In genomic region chr1:150015201-150015600, GRCm38 (mm10) we compare ENCODE assay signal across 31 mouse cellular contexts.
"Had no signal": no experiment of that assay in that cellular context is flagged by ENCODE, and none has a peak within 500 bp of the region (broad histone marks: within the 10 kb centered on the region; RNA-seq: fewer than 3 reads in every experiment).

No protein-coding gene starts in this region.

- H3K9me3 ChIP-seq: heart, embryonic 10.5 days; heart, embryonic 12.5 days; heart, embryonic 13.5 days; heart, embryonic 15.5 days; hindbrain, embryonic 10.5 days; hindbrain, embryonic 12.5 days; hindbrain, embryonic 13.5 days; hindbrain, embryonic 15.5 days; intestine, embryonic 15.5 days; kidney, embryonic 15.5 days had no signal

- ATAC-seq: hindbrain, embryonic 16.5 days; hindbrain, postnatal 0 days; inflammation-experienced regulatory T-cells, adult 6 months; intestine, embryonic 15.5 days; intestine, embryonic 16.5 days; intestine, postnatal 0 days had no signal

- H3K4me2 ChIP-seq: heart, embryonic 11.5 days; heart, embryonic 12.5 days; heart, embryonic 13.5 days; heart, embryonic 15.5 days; hindbrain, embryonic 12.5 days; hindbrain, embryonic 13.5 days; hindbrain, embryonic 14.5 days; hindbrain, embryonic 15.5 days; intestine, embryonic 15.5 days; kidney, embryonic 15.5 days had no signal

- H3K27me3 ChIP-seq: heart, embryonic 12.5 days; heart, embryonic 13.5 days; heart, embryonic 15.5 days; hindbrain, embryonic 12.5 days; hindbrain, embryonic 13.5 days; hindbrain, embryonic 15.5 days; intestine, embryonic 15.5 days; kidney, embryonic 15.5 days had no signal

- H3K36me3 ChIP-seq: heart, embryonic 10.5 days; heart, embryonic 12.5 days; heart, embryonic 13.5 days; heart, embryonic 15.5 days; hindbrain, embryonic 10.5 days; hindbrain, embryonic 12.5 days; hindbrain, embryonic 13.5 days; hindbrain, embryonic 15.5 days; intestine, embryonic 15.5 days; kidney, embryonic 15.5 days had no signal

- H3K4me1 ChIP-seq: heart, embryonic 10.5 days; heart, embryonic 12.5 days; heart, embryonic 13.5 days; heart, embryonic 15.5 days; hindbrain, embryonic 10.5 days; hindbrain, embryonic 12.5 days; hindbrain, embryonic 13.5 days; hindbrain, embryonic 15.5 days; intestine, embryonic 15.5 days; kidney, embryonic 15.5 days had no signal

- H3K4me3 ChIP-seq: heart, adult 2 months; heart, embryonic 10.5 days; heart, embryonic 12.5 days; heart, embryonic 13.5 days; heart, embryonic 15.5 days; hindbrain, embryonic 10.5 days; hindbrain, embryonic 12.5 days; hindbrain, embryonic 13.5 days; hindbrain, embryonic 15.5 days; intestine, embryonic 15.5 days; kidney, embryonic 15.5 days; layer of hippocampus, adult 2 months; left cerebral cortex, adult 2 months had no signal

- DNase-seq: heart, adult 2 months; heart, postnatal 10 days; heart, postnatal 14 days; heart, postnatal 36 days; heart, postnatal 4 days; kidney, adult 18-20 months; kidney, adult 8-10 months; kidney, postnatal 10 days; kidney, postnatal 25 days; kidney, postnatal 36 days; layer of hippocampus, adult 9-11 months; layer of hippocampus, postnatal 36 days had no signal

- H3K9ac ChIP-seq: heart, embryonic 12.5 days; heart, embryonic 13.5 days; heart, embryonic 15.5 days; hindbrain, embryonic 12.5 days; hindbrain, embryonic 13.5 days; hindbrain, embryonic 14.5 days; hindbrain, embryonic 15.5 days; intestine, embryonic 15.5 days; kidney, embryonic 15.5 days had no signal

- H3K27ac ChIP-seq: heart, adult 2 months; heart, embryonic 10.5 days; heart, embryonic 13.5 days; heart, embryonic 15.5 days; hindbrain, embryonic 10.5 days; hindbrain, embryonic 12.5 days; hindbrain, embryonic 13.5 days; hindbrain, embryonic 14.5 days; hindbrain, embryonic 15.5 days; hindbrain, postnatal 0 days; intestine, embryonic 15.5 days; kidney, embryonic 15.5 days; layer of hippocampus, adult 2 months; left cerebral cortex, adult 2 months had no signal
